Mouse (Mus musculus) urinary bladder, postnatal 10 days (tissue): Measurements from ENCODE around the gene Irgc1.
A peak's percentile ranks its signal among the peaks of the same experiment; 100 is the strongest.
"Not testable (repeated sequence)": the region's sequence is repeated elsewhere in the genome, so short reads cannot be mapped to it uniquely, and the experiment has no call there.

Experiments used
- DNase-seq: peaks from one replicate; pipeline ENCODE4 v3.0.0; 2022; ENCODE audit warnings: low spot score

Gene Irgc1

GRCm38 (mm10) chr7:24451855-24452311, at the start of gene Irgc1:
TSS of gene Irgc1 (minus strand) at chr7:24452297.
- DNase-seq = no peak

GRCm38 (mm10) chr7:24501492-24501891, 49.4 kb upstream of the Irgc1 start:
- DNase-seq = no peak

- DNase-seq = no peak
Measured at GRCm38 (mm10) chr7:24500929-24501328, 48.8 kb upstream of the Irgc1 start.

- DNase-seq = no peak
Measured at GRCm38 (mm10) chr7:24499856-24500577, 47.9 kb upstream of the Irgc1 start.

- no peak for DNase-seq
Measured at GRCm38 (mm10) chr7:24488303-24488702, 36.2 kb upstream of the Irgc1 start.

GRCm38 (mm10) chr7:24487403-24487802, 35.3 kb upstream of the Irgc1 start:
- no peak for DNase-seq

GRCm38 (mm10) chr7:24486654-24487130, 34.6 kb upstream of the Irgc1 start:
- DNase-seq = no peak

GRCm38 (mm10) chr7:24485481-24485880, 33.4 kb upstream of the Irgc1 start:
- no peak for DNase-seq

GRCm38 (mm10) chr7:24483291-24483690, 31.2 kb upstream of the Irgc1 start:
- DNase-seq = not testable (repeated sequence)

GRCm38 (mm10) chr7:24482208-24483020, 30.3 kb upstream of the Irgc1 start:
- DNase-seq = no peak

GRCm38 (mm10) chr7:24481474-24482207, 29.5 kb upstream of the Irgc1 start, which contains the start of gene Cadm4:
TSS of gene Cadm4 (plus strand) at chr7:24482023.
- peak; percentile 36 for DNase-seq

GRCm38 (mm10) chr7:24480986-24481473, 28.9 kb upstream of the Irgc1 start:
- no peak for DNase-seq

- no peak for DNase-seq
Measured at GRCm38 (mm10) chr7:24480121-24480941, 28.2 kb upstream of the Irgc1 start.

GRCm38 (mm10) chr7:24479685-24480084, 27.6 kb upstream of the Irgc1 start:
- no peak for DNase-seq

GRCm38 (mm10) chr7:24478911-24479310, 26.8 kb upstream of the Irgc1 start:
- no peak for DNase-seq

GRCm38 (mm10) chr7:24476856-24477255, 24.8 kb upstream of the Irgc1 start:
- DNase-seq = no peak

GRCm38 (mm10) chr7:24476338-24476737, 24.2 kb upstream of the Irgc1 start:
- DNase-seq = no peak

GRCm38 (mm10) chr7:24474811-24475506, 22.9 kb upstream of the Irgc1 start:
- DNase-seq = no peak

GRCm38 (mm10) chr7:24473913-24474529, 21.9 kb upstream of the Irgc1 start:
- DNase-seq = no peak

GRCm38 (mm10) chr7:24472937-24473336, 20.8 kb upstream of the Irgc1 start:
- no peak for DNase-seq
